Mouse (Mus musculus) stomach, postnatal 0 days (tissue): ENCODE measurements around the gene Smco2.

Source experiments
- CTCF ChIP-seq: IDR thresholded peaks from 2 replicates; pipeline ENCODE4 v1.5.1; 2016; ENCODE audit warnings: antibody characterized with exemption, low read depth, mild to moderate bottlenecking, moderate library complexity
- EP300 ChIP-seq: optimal IDR thresholded peaks from 2 replicates; pipeline ENCODE3; 2016; ENCODE audit warnings: antibody characterized with exemption

DNA sequence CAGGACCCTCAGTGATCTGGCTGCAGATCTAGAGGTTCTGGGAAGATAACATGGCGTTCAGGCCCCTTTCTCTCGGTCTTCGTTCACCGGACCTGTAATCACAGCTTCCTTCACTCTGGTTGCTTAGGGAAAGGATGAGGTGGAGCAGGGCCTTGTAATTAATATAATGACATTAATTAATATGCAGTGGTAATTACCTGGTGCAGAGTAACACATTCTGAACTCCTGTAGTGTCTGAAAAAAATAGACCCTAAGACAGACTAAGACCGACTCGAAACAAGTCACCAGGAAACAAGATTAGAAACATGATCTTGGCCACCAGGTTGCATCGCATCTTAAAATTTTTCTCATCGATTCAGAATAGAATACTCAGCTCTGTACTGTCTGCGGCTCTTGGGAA is 30.0 kb downstream of the Smco2 start:
- TF ChIP-seq CTCF, result no peak
- TF ChIP-seq EP300, result no peak
